Comparison of ENCODE assay signal across 22 mouse cellular contexts in the genomic region with DNA sequence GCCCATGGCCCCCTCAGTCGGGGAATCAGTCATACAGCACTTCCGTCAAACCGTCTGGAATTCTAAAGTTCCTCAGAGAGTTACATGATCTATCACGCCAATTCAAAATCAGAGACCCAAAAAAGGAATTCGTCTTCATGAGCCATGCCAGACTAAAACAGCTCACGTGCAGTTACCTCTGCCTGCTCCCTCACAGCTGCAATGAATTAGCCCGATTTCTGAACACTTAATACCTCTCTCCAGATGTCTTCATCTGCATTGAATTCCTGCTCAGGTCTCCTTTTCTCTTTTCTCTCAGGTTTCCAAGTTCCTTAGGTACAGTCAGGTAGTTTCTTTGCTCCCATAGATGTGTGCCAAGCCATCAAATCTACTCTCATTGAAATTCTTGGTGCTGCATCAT.
DNase-seq lines count a peak whose midpoint lies in the region; ATAC-seq and TF ChIP-seq lines count a peak whose summit lies in the region.
"Had no signal": no experiment of that assay in that cellular context is flagged by ENCODE, and none has a peak within 500 bp of the region (broad histone marks: within the 10 kb centered on the region; RNA-seq: fewer than 3 reads in every experiment).

No protein-coding gene starts in this region.

- H3K27ac ChIP-seq in midbrain, embryonic 11.5 days (ENCODE audit: low read depth, low read length) = no peak overlapping the region
- no peak overlapping the region for H3K27ac ChIP-seq in midbrain, embryonic 15.5 days
- no peak overlapping the region for H3K27ac ChIP-seq in embryonic facial prominence, embryonic 11.5 days (replicated peaks; ENCODE audit: low read depth, low read length)
- H3K27ac ChIP-seq in limb, embryonic 10.5 days = peak overlapping the region; percentile 58
- H3K27ac ChIP-seq in layer of hippocampus, adult 2 months = no peak overlapping the region
- H3K27ac ChIP-seq: embryonic facial prominence, embryonic 15.5 days; forebrain, embryonic 10.5 days; heart, embryonic 13.5 days; hindbrain, embryonic 12.5 days had no signal

- H3K9me3 ChIP-seq in midbrain, embryonic 11.5 days (ENCODE audit: control insufficient read depth, low read length) = no peaks in the 10 kb centered on the region
- no peaks in the 10 kb centered on the region for H3K9me3 ChIP-seq in midbrain, embryonic 15.5 days
- H3K9me3 ChIP-seq in embryonic facial prominence, embryonic 11.5 days (replicated peaks; ENCODE audit: control insufficient read depth, low read length) = no peaks in the 10 kb centered on the region
- H3K9me3 ChIP-seq in limb, embryonic 10.5 days (replicated peaks) = no peaks in the 10 kb centered on the region
- H3K9me3 ChIP-seq: embryonic facial prominence, embryonic 15.5 days; forebrain, embryonic 10.5 days; heart, embryonic 13.5 days; hindbrain, embryonic 12.5 days had no signal

- DNase-seq in midbrain, embryonic 11.5 days (ENCODE audit: low spot score, missing footprints) = peak; percentile 59
- DNase-seq in embryonic facial prominence, embryonic 11.5 days (ENCODE audit: low spot score) = peak; percentile 86
- peak; percentile 40 for DNase-seq in limb, embryonic 10.5 days (ENCODE audit: low spot score)
- peak; percentile 61 for DNase-seq in mesoderm, embryonic 11.5 days (ENCODE audit: low read depth, low spot score)
- no peak for DNase-seq in layer of hippocampus, adult 2 months (ENCODE audit: low spot score in 2 of 2)
- DNase-seq in layer of hippocampus, postnatal 10 days (ENCODE audit: low spot score in 2 of 2) = no peak
- no peak for DNase-seq in urinary bladder, adult 18-20 months (ENCODE audit: low spot score in 2 of 2)
- DNase-seq: adrenal gland, adult 2 months; adrenal gland, postnatal 25 days; cerebellum, adult 2 months; cerebellum, postnatal 14 days; gastrocnemius, postnatal 10 days; heart, postnatal 36 days had no signal

- no peak overlapping the region for H3K9ac ChIP-seq in midbrain, embryonic 11.5 days (ENCODE audit: low read length)
- no peak overlapping the region for H3K9ac ChIP-seq in midbrain, embryonic 15.5 days
- no peak overlapping the region for H3K9ac ChIP-seq in embryonic facial prominence, embryonic 11.5 days (replicated peaks; ENCODE audit: low read length)
- H3K9ac ChIP-seq: embryonic facial prominence, embryonic 15.5 days; heart, embryonic 13.5 days; hindbrain, embryonic 12.5 days had no signal

- WGBS in midbrain, embryonic 11.5 days = 78% methylated on average over 7 of the region's 7 CpGs
- 87% methylated on average over 7 of the region's 7 CpGs for WGBS in midbrain, embryonic 15.5 days
- 24% methylated on average over 7 of the region's 7 CpGs for WGBS in embryonic facial prominence, embryonic 11.5 days
- 37% methylated on average over 7 of the region's 7 CpGs for whole genome bisulfite sequencing in limb, embryonic 10.5 days

- no peaks in the 10 kb centered on the region for H3K36me3 ChIP-seq in midbrain, embryonic 11.5 days (ENCODE audit: control insufficient read depth, insufficient read depth, low read length)
- H3K36me3 ChIP-seq in midbrain, embryonic 15.5 days (replicated peaks) = no peaks in the 10 kb centered on the region
- H3K36me3 ChIP-seq in embryonic facial prominence, embryonic 11.5 days (replicated peaks; ENCODE audit: control insufficient read depth, insufficient read depth, low read depth, low read length) = no peaks in the 10 kb centered on the region
- no peaks in the 10 kb centered on the region for H3K36me3 ChIP-seq in limb, embryonic 10.5 days
- H3K36me3 ChIP-seq: embryonic facial prominence, embryonic 15.5 days; forebrain, embryonic 10.5 days; heart, embryonic 13.5 days; hindbrain, embryonic 12.5 days had no signal

- H3K4me3 ChIP-seq in midbrain, embryonic 11.5 days (ENCODE audit: low read depth, low read length) = no peak overlapping the region
- H3K4me3 ChIP-seq in midbrain, embryonic 15.5 days = no peak overlapping the region
- no peak overlapping the region for H3K4me3 ChIP-seq in embryonic facial prominence, embryonic 11.5 days (ENCODE audit: low read depth, low read length)
- H3K4me3 ChIP-seq in limb, embryonic 10.5 days = no peak overlapping the region
- H3K4me3 ChIP-seq in layer of hippocampus, adult 2 months = no peak overlapping the region
- H3K4me3 ChIP-seq: embryonic facial prominence, embryonic 15.5 days; erythroblast, embryonic 14.5 days; forebrain, embryonic 10.5 days; heart, embryonic 13.5 days; hindbrain, embryonic 12.5 days had no signal

- no peak for TF ChIP-seq CTCF in layer of hippocampus, adult 2 months (conservative IDR thresholded peaks at IDR 0.05)

- no peak for ATAC-seq in midbrain, embryonic 11.5 days (ENCODE audit: low FRiP score)
- no peak for ATAC-seq in midbrain, embryonic 15.5 days (replicated peaks)
- no peak for ATAC-seq in embryonic facial prominence, embryonic 11.5 days (replicated peaks; ENCODE audit: insufficient number of reproducible peaks, low FRiP score, low TSS enrichment, low read depth)
- ATAC-seq: forebrain, embryonic 14.5 days; hindbrain, embryonic 16.5 days; inflammation-experienced regulatory T-cells, adult 6 months had no signal

- no peaks in the 10 kb centered on the region; the same call in 1 of the 2 replicates for H3K4me1 ChIP-seq in midbrain, embryonic 11.5 days (ENCODE audit: control insufficient read depth, insufficient read depth, low read length)
- no peaks in the 10 kb centered on the region for H3K4me1 ChIP-seq in midbrain, embryonic 15.5 days
- no peaks in the 10 kb centered on the region; the same call in 1 of the 2 replicates for H3K4me1 ChIP-seq in embryonic facial prominence, embryonic 11.5 days (ENCODE audit: control insufficient read depth, insufficient read depth, low read length)
- H3K4me1 ChIP-seq in limb, embryonic 10.5 days = peaks cover 44% of the 10 kb centered on the region
- H3K4me1 ChIP-seq: embryonic facial prominence, embryonic 15.5 days; heart, embryonic 13.5 days; hindbrain, embryonic 12.5 days had no signal

- no peaks in the 10 kb centered on the region for H3K27me3 ChIP-seq in midbrain, embryonic 11.5 days (ENCODE audit: control insufficient read depth, insufficient read depth, low read length)
- no peaks in the 10 kb centered on the region for H3K27me3 ChIP-seq in midbrain, embryonic 15.5 days (replicated peaks)
- no peaks in the 10 kb centered on the region for H3K27me3 ChIP-seq in embryonic facial prominence, embryonic 11.5 days (ENCODE audit: control insufficient read depth, insufficient read depth, low read length)
- H3K27me3 ChIP-seq in limb, embryonic 10.5 days (ENCODE audit: low read depth, poor library complexity, severe bottlenecking) = no peaks in the 10 kb centered on the region
- H3K27me3 ChIP-seq: embryonic facial prominence, embryonic 15.5 days; heart, embryonic 13.5 days; hindbrain, embryonic 12.5 days had no signal

- H3K4me2 ChIP-seq in midbrain, embryonic 11.5 days = no peak overlapping the region
- H3K4me2 ChIP-seq in midbrain, embryonic 15.5 days = no peak overlapping the region
- no peak overlapping the region for H3K4me2 ChIP-seq in embryonic facial prominence, embryonic 11.5 days (ENCODE audit: low read depth, low read length)
- H3K4me2 ChIP-seq: embryonic facial prominence, embryonic 15.5 days; heart, embryonic 13.5 days; hindbrain, embryonic 12.5 days had no signal

Comparison
In these comparisons a context has a peak if more than half of its experiments do, and no peak if none do; other contexts are left out.
1. DNase-seq: peak in midbrain, embryonic 11.5 days (single experiment), embryonic facial prominence, embryonic 11.5 days (single experiment), limb, embryonic 10.5 days (single experiment) and mesoderm, embryonic 11.5 days (single experiment); none in layer of hippocampus, adult 2 months (0 of 2), layer of hippocampus, postnatal 10 days (0 of 2) and urinary bladder, adult 18-20 months (0 of 2).